ENCODE assay signal across 8 mouse cellular contexts in the genomic region with DNA sequence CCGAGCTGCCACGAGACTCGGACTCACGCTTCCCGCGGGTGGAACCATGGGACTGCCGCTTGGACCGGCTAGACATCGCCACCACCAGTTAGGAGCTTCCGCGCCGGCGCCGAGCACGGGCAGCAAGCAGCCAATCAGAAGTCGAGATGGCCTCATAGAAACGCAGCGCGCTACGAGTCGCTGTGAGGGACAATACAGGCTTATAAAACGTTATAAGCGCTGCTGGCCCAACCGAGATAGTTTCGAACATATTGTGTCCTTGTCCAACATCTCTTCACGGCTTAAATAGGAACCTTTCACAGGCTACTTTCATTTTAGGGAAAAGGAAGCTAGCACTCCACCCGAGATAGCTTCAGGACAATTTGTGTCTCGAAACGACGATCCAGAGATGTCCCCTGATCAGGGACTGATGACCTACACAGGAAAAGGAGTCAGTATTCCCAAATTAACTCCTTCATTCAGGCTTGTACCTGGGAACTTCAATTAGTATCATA. TPM values are rescaled to one million over a fixed set of nuclear protein-coding genes. Genes with fewer than 3 reads are reported as not detected.
DNase-seq lines count a peak whose midpoint lies in the region; ATAC-seq and TF ChIP-seq lines count a peak whose summit lies in the region.

TSS of gene Usp39 (minus strand) at position 111 of the 494 bp plus-strand sequence.

- H3K9ac ChIP-seq in ES-E14 (ENCODE audit: insufficient read depth, low read depth, low read length, poor library complexity, severe bottlenecking) = peak within 1 kb of the TSS; percentile 94
- peak within 1 kb of the TSS; percentile 87 for H3K9ac ChIP-seq in forebrain, embryonic 15.5 days (replicated peaks)

- no peak within 1 kb of the TSS for H3K27ac ChIP-seq in ES-E14 (ENCODE audit: insufficient read depth, low read depth, low read length, poor library complexity, severe bottlenecking)
- H3K27ac ChIP-seq in forebrain, embryonic 15.5 days (replicated peaks) = peak within 1 kb of the TSS; percentile 78

- H3K4me2 ChIP-seq in forebrain, embryonic 15.5 days (replicated peaks) = peak within 1 kb of the TSS; percentile 88

- intact Hi-C loops in heart, postnatal 25 days (cut with DNase I) = loop anchor here (2.0 kb wide), 1 partner anchor 60 kb away; no protein-coding TSS in a partner anchor

- in situ Hi-C loops in ES-E14 (cut with MboI; ENCODE audit: low sequenced_read_pairs in 2 of 2, unreplicated experiment in 2 of 2) = no loop called here

- peaks cover 0 to 5% of the 10 kb centered on the region in 2 experiments; a peak in 1 of 4 replicates for H3K4me1 ChIP-seq in ES-E14 (ENCODE audit: control insufficient read depth in 2 of 2, insufficient read depth in 2 of 2, low read length in 2 of 2, poor library complexity in 1 of 2)
- H3K4me1 ChIP-seq in forebrain, embryonic 15.5 days = peaks cover 45% of the 10 kb centered on the region
- peaks cover 14% of the 10 kb centered on the region for H3K4me1 ChIP-seq in lung, adult 2 months (ENCODE audit: control insufficient read depth, insufficient read depth, low read length)

- TF ChIP-seq POLR2A in lung, adult 2 months (IDR thresholded peaks at IDR 0.05; ENCODE audit: borderline replicate concordance, extremely low read depth, low read depth, low read length) = peak; percentile 81

- TF ChIP-seq CTCF in lung, adult 2 months (IDR thresholded peaks at IDR 0.05; ENCODE audit: insufficient read depth, low read length) = no peak

- WGBS in forebrain, embryonic 15.5 days = under 1% methylated on average over 30 of the region's 30 CpGs
- WGBS in lung, adult 2 months = under 1% methylated on average over 30 of the region's 30 CpGs

- peak; percentile 91 for DNase-seq in ES-E14 (ENCODE audit: low read depth, low spot score)
- peak; percentile 93 for DNase-seq in cerebellum, adult 11-12 months
- DNase-seq in heart, postnatal 25 days (ENCODE audit: low spot score) = peak; percentile 87
- DNase-seq in layer of hippocampus, adult 18-20 months (ENCODE audit: low spot score in 2 of 2) = peak; percentile 90 to 98
- DNase-seq in lung, adult 2 months = peak; percentile 92
- DNase-seq in thymus, adult 18-20 months = peak; percentile 83 to 87

- no peaks in the 10 kb centered on the region for H3K27me3 ChIP-seq in forebrain, embryonic 15.5 days

- H3K36me3 ChIP-seq in ES-E14 (ENCODE audit: control insufficient read depth, insufficient read depth, low read length, poor library complexity, severe bottlenecking) = peaks cover 2% of the 10 kb centered on the region; the same call in 1 of the 2 replicates
- peaks cover 16% of the 10 kb centered on the region for H3K36me3 ChIP-seq in forebrain, embryonic 15.5 days

- no peaks in the 10 kb centered on the region for H3K9me3 ChIP-seq in ES-E14 (ENCODE audit: control insufficient read depth, insufficient read depth, low read depth, low read length)
- H3K9me3 ChIP-seq in forebrain, embryonic 15.5 days = no peaks in the 10 kb centered on the region

- peak; percentile 88 for ATAC-seq in forebrain, embryonic 15.5 days (replicated peaks)
- ATAC-seq in neutrophil, adult 5-6 weeks (ENCODE audit: extremely low read depth, insufficient number of reproducible peaks, low FRiP score, poor library complexity, severe bottlenecking) = peak; percentile 87

- peak within 1 kb of the TSS; percentile 79 to 86 for H3K4me3 ChIP-seq in ES-E14 (ENCODE audit: insufficient read depth in 1 of 2, low read depth in 1 of 2, low read length in 2 of 2, poor library complexity in 1 of 2, severe bottlenecking in 1 of 2)
- peak within 1 kb of the TSS; percentile 97 for H3K4me3 ChIP-seq in forebrain, embryonic 15.5 days
- H3K4me3 ChIP-seq in lung, adult 2 months (replicated peaks; ENCODE audit: extremely low read depth, low read depth, low read length) = peak within 1 kb of the TSS; percentile 68

TF ChIP-seq in ES-E14, 5 proteins besides CTCF, POLR2A, EP300 and RAD21:
- TF ChIP-seq ZNF384 (IDR thresholded peaks at IDR 0.05; ENCODE audit: low read depth, low read length) (no peak), CHD2 (IDR thresholded peaks at IDR 0.05; ENCODE audit: low read depth, low read length) (no peak), MAFK (IDR thresholded peaks at IDR 0.05; ENCODE audit: insufficient read depth, low read depth, low read length) (no peak), ZC3H11A (IDR thresholded peaks at IDR 0.05; ENCODE audit: borderline replicate concordance, low read depth, low read length) (no peak), HCFC1 (IDR thresholded peaks at IDR 0.05; ENCODE audit: borderline replicate concordance, insufficient read depth, low read length) (peak; percentile 31; the same call in 1 of the 2 replicates)

RNA-seq across cellular contexts. Expression of gene Usp39, which starts in this region (rescaled TPM):
- 62.6 and 76.9 TPM in 2 replicates for total RNA-seq in ES-E14 (2012; rRNA removed)
- 52.9 and 53.4 TPM in 2 replicates for polyA plus RNA-seq in forebrain, embryonic 15.5 days (2015; fragmentation: Nextera tagmentation; extraction: Ambion mirVana)
- 10 to 100 TPM; 15.7 to 16.6 TPM for total RNA-seq in heart, postnatal 25 days (2021)
- 10 to 100 TPM; 31.1 to 33.1 TPM for total RNA-seq in layer of hippocampus, adult 18-20 months (2021)
- 20.0 and 21.8 TPM in 2 replicates for polyA plus RNA-seq in lung, adult 2 months (2012; rRNA removed)
- total RNA-seq in neutrophil, adult 5-6 weeks (2017) = 34.1 and 44.6 TPM in 2 replicates
